Mouse (Mus musculus) liver, embryonic 14.5 days (tissue): Measurements from ENCODE around the gene Ppm1j. TPM values are rescaled to one million over a fixed set of nuclear protein-coding genes. Genes with fewer than 3 reads are reported as not detected.

Experiments
- ATAC-seq: fragments of 200-750 bp; cut with Nextera tagmentation; 2 replicates; pipeline ENCODE4 v1.8.0; 2017; ENCODE audit warnings: moderate number of reproducible peaks, mild to moderate bottlenecking, moderate library complexity; ENCODE audit not compliant: insufficient read depth
- DNase-seq, 3 experiments: peaks; one replicate each; pipeline ENCODE4 v3.0.0-alpha.2; 2012 to 2013; ENCODE audit warnings: low read depth in 3 of 3, low spot score in 3 of 3
- H3K27ac ChIP-seq: fragments of 300-500 bp; sonication (generic); 2 replicates; pipeline ENCODE4 v1.5.1; 2014; ENCODE audit warnings: moderate library complexity, mild to moderate bottlenecking, control low read depth, inconsistent platforms
- H3K27me3 ChIP-seq: fragments of 300-500 bp; sonication (generic); 2 replicates; pipeline ENCODE4 v1.6.1; 2014; ENCODE audit warnings: mild to moderate bottlenecking, low read length, moderate library complexity; ENCODE audit not compliant: control insufficient read depth, insufficient read depth
- H3K36me3 ChIP-seq: fragments of 300-500 bp; sonication (generic); replicated peaks from 2 replicates; pipeline ENCODE4 v1.6.1; 2014; ENCODE audit warnings: low read depth; ENCODE audit not compliant: control insufficient read depth, insufficient read depth
- H3K4me1 ChIP-seq, 2 experiments: fragments of 200-500 bp in 1 of 2; fragments of 300-500 bp in 1 of 2; sonication (generic) in 1 of 2; replicated peaks; 2 replicates each; pipeline ENCODE4 v1.6.1; 2012 to 2014; ENCODE audit warnings: antibody characterized with exemption in 1 of 2, inconsistent platforms in 1 of 2, low read length in 1 of 2; ENCODE audit not compliant: control insufficient read depth in 2 of 2, insufficient read depth in 2 of 2
- H3K4me2 ChIP-seq: fragments of 300-500 bp; sonication (generic); 2 replicates; pipeline ENCODE4 v1.6.1; 2014; ENCODE audit warnings: low read depth, mild to moderate bottlenecking, control low read depth, moderate library complexity
- H3K4me3 ChIP-seq, 2 experiments: fragments of 200-500 bp in 1 of 2; fragments of 300-500 bp in 1 of 2; sonication (generic) in 1 of 2; 2 replicates each; pipeline ENCODE4 v1.5.1; 2012 to 2014; ENCODE audit warnings: low read depth in 2 of 2, low read length in 2 of 2, mild to moderate bottlenecking in 2 of 2, control low read depth in 1 of 2, inconsistent platforms in 1 of 2, moderate library complexity in 1 of 2; ENCODE audit not compliant: insufficient read depth in 1 of 2
- H3K9ac ChIP-seq: fragments of 300-500 bp; sonication (generic); replicated peaks from 2 replicates; pipeline ENCODE4 v1.6.1; 2014; ENCODE audit warnings: mild to moderate bottlenecking, control low read depth, moderate library complexity
- H3K9me3 ChIP-seq: fragments of 300-500 bp; sonication (generic); 2 replicates; pipeline ENCODE4 v1.6.1; 2016; ENCODE audit warnings: low read length, mixed read lengths; ENCODE audit not compliant: control insufficient read depth
- CTCF ChIP-seq: IDR thresholded peaks from 2 replicates; pipeline ENCODE4 v1.5.1; 2016; ENCODE audit warnings: antibody characterized with exemption, low read depth, control low read depth
- EP300 ChIP-seq: IDR thresholded peaks from 2 replicates; pipeline ENCODE4 v1.6.1; 2016; ENCODE audit warnings: antibody characterized with exemption, low read depth
- WGBS: fragments of 180-500 bp; shearing (Covaris S2); extraction: QIAGEN DNeasy Blood & Tissue Kit; methylation state at CpG from one replicate; pipeline ENCODE4 v1.1.7; 2014; ENCODE audit not compliant: insufficient replicate concordance; 5-methylcytosine and 5-hydroxymethylcytosine counted together
- polyA plus RNA-seq, 2 experiments: library from polyadenylated mRNA; depleted of rRNA in 1 of 2; stranded (reverse) in 1 of 2; unstranded in 1 of 2; fragments of >200 nt; fragmentation: Nextera tagmentation in 1 of 2; extraction: Ambion mirVana in 1 of 2; gene quantifications; 2 replicates each; pipeline versions ENCODE4 v1.2.1 to v1.2.3; 2012 to 2014

Gene Ppm1j
- polyA plus RNA-seq, 2 experiments, result 0.17 TPM; not detected in 1

GRCm38 (mm10) chr3:104781471-104781903 is 631 bp downstream of the Ppm1j start, which contains the start of gene Fam19a3:
TSS of gene Fam19a3 (minus strand) at chr3:104781840.
- DNase-seq (no peak), ATAC-seq (no peak)
- Histone ChIP-seq H3K27ac (no peak within 1 kb of the TSS), H3K4me1 (peaks cover 0 to 1% of the 10 kb centered on the region in 2 experiments; a peak in 1 of 4 replicates), H3K4me2 (peak within 1 kb of the TSS; percentile 74), H3K27me3 (peaks cover 76% of the 10 kb centered on the region), H3K4me3 (peak within 1 kb of the TSS; percentile 16 to 46), H3K9me3 (no peaks in the 10 kb centered on the region), H3K36me3 (no peaks in the 10 kb centered on the region), H3K9ac (no peak within 1 kb of the TSS)
- WGBS, result under 1% methylated on average over 26 of the region's 26 CpGs
- TF ChIP-seq CTCF (no peak), EP300 (no peak)

- H3K9me3 ChIP-seq, result no peaks in the 10 kb centered on the region
- H3K4me3 ChIP-seq, result peak overlapping the region in 1 of 2 experiments; percentile 46; a peak in 2 of 4 replicates
- H3K27me3 ChIP-seq, result peaks cover 70% of the 10 kb centered on the region
- no peak overlapping the region for H3K27ac ChIP-seq
- peaks cover 0 to 1% of the 10 kb centered on the region in 2 experiments; a peak in 1 of 4 replicates for H3K4me1 ChIP-seq
- TF ChIP-seq CTCF, result no peak
- no peak for TF ChIP-seq EP300
- 19% methylated on average over 12 of the region's 12 CpGs for WGBS
- H3K4me2 ChIP-seq, result peak overlapping the region; percentile 74
- no peaks in the 10 kb centered on the region for H3K36me3 ChIP-seq
- no peak for ATAC-seq
- H3K9ac ChIP-seq, result no peak overlapping the region
- DNase-seq, result no peak
Measured at GRCm38 (mm10) chr3:104782061-104782681, 1.3 kb downstream of the Ppm1j start.

- peaks cover 64% of the 10 kb centered on the region for H3K27me3 ChIP-seq
Measured at GRCm38 (mm10) chr3:104783971-104784500, 3.2 kb downstream of the Ppm1j start.

GRCm38 (mm10) chr3:104785284-104785683 is 4.4 kb downstream of the Ppm1j start:
- Histone ChIP-seq H3K27ac (no peak overlapping the region), H3K4me1 (peaks cover 0 to 1% of the 10 kb centered on the region in 2 experiments; a peak in 1 of 4 replicates), H3K4me3 (no peak overlapping the region), H3K9ac (no peak overlapping the region), H3K27me3 (peaks cover 59% of the 10 kb centered on the region), H3K36me3 (no peaks in the 10 kb centered on the region), H3K9me3 (no peaks in the 10 kb centered on the region), H3K4me2 (no peak overlapping the region)
- no peak for ATAC-seq
- no peak for TF ChIP-seq EP300
- no peak for TF ChIP-seq CTCF
- DNase-seq, result no peak
- WGBS, result 77% methylated on average over 6 of the region's 6 CpGs

More at GRCm38 (mm10) chr3:104783971-104784500, 3.2 kb downstream of the Ppm1j start:
- ATAC-seq (no peak), DNase-seq (no peak)
- Histone ChIP-seq H3K9ac (no peak overlapping the region), H3K27ac (no peak overlapping the region), H3K4me2 (no peak overlapping the region), H3K36me3 (no peaks in the 10 kb centered on the region), H3K4me3 (no peak overlapping the region), H3K9me3 (no peaks in the 10 kb centered on the region), H3K4me1 (peaks cover 0 to 1% of the 10 kb centered on the region in 2 experiments; a peak in 1 of 4 replicates)
- TF ChIP-seq CTCF (no peak), EP300 (no peak)
- WGBS, result 17% methylated on average over 14 of the region's 14 CpGs

GRCm38 (mm10) chr3:104788075-104788474 is 7.2 kb downstream of the Ppm1j start, which contains the start of gene Rhoc:
TSS of gene Rhoc (plus strand) at chr3:104788375.
- Histone ChIP-seq H3K4me3 (peak within 1 kb of the TSS; percentile 54 to 56), H3K4me1 (peaks cover 0 to 4% of the 10 kb centered on the region in 2 experiments; a peak in 2 of 4 replicates), H3K9me3 (no peaks in the 10 kb centered on the region), H3K36me3 (no peaks in the 10 kb centered on the region), H3K4me2 (peak within 1 kb of the TSS; percentile 63), H3K27me3 (peaks cover 31% of the 10 kb centered on the region), H3K9ac (no peak within 1 kb of the TSS; the same call in 1 of the 2 replicates), H3K27ac (no peak within 1 kb of the TSS)
- ATAC-seq (no peak), DNase-seq (no peak)
- 39% methylated on average over 3 of the region's 3 CpGs for WGBS
- TF ChIP-seq EP300 (no peak), CTCF (no peak)
